Mouse (Mus musculus) heart, postnatal 0 days (tissue): ENCODE measurements around the gene Adgrb2.

Source experiments
- CTCF ChIP-seq: IDR thresholded peaks from 2 replicates; pipeline ENCODE4 v1.5.1; 2016; ENCODE audit warnings: antibody characterized with exemption, control low read depth, low read depth
- EP300 ChIP-seq: IDR thresholded peaks from 2 replicates; pipeline ENCODE4 v1.6.1; 2016; ENCODE audit warnings: antibody characterized with exemption, low read depth

GRCm38 (mm10) chr4:130047331-130048202 lies 62.9 kb downstream of the Adgrb2 start, which contains the start of gene Col16a1:
- TF ChIP-seq CTCF, result no peak
- TF ChIP-seq EP300, result no peak
